23 mouse cellular contexts compared by ENCODE assay signal in genomic region chr8:120692934-120693333, GRCm38 (mm10). TPM values are rescaled to one million over a fixed set of nuclear protein-coding genes. Genes with fewer than 3 reads are reported as not detected.
DNase-seq lines count a peak whose midpoint lies in the region; ATAC-seq and TF ChIP-seq lines count a peak whose summit lies in the region.
"Had no signal": no experiment of that assay in that cellular context is flagged by ENCODE, and none has a peak within 500 bp of the region (broad histone marks: within the 10 kb centered on the region; RNA-seq: fewer than 3 reads in every experiment).

No protein-coding gene starts in this region.

- H3K4me1 ChIP-seq in liver, embryonic 12.5 days = peaks cover 24% of the 10 kb centered on the region
- H3K4me1 ChIP-seq in liver, postnatal 0 days (ENCODE audit: insufficient read depth) = peaks cover 4% of the 10 kb centered on the region; the same call in 1 of the 2 replicates
- H3K4me1 ChIP-seq in intestine, embryonic 15.5 days (replicated peaks) = peaks cover 43% of the 10 kb centered on the region
- peaks cover 11% of the 10 kb centered on the region; the same call in 1 of the 2 replicates for H3K4me1 ChIP-seq in intestine, postnatal 0 days (replicated peaks; ENCODE audit: control insufficient read depth, insufficient read depth, low read length)

- H3K4me3 ChIP-seq in liver, embryonic 12.5 days = no peak overlapping the region
- H3K4me3 ChIP-seq in liver, postnatal 0 days (ENCODE audit: low read depth, low read length) = no peak overlapping the region
- no peak overlapping the region for H3K4me3 ChIP-seq in intestine, embryonic 15.5 days (replicated peaks)
- H3K4me3 ChIP-seq in intestine, postnatal 0 days (ENCODE audit: low read depth, low read length) = no peak overlapping the region
- H3K4me3 ChIP-seq: embryonic facial prominence, embryonic 10.5 days; embryonic facial prominence, embryonic 12.5 days; forebrain, embryonic 13.5 days; forebrain, embryonic 15.5 days had no signal

- no peak for DNase-seq in liver, postnatal 0 days
- DNase-seq in left cerebral cortex, postnatal 25 days (ENCODE audit: low spot score in 2 of 2) = no peak
- DNase-seq: adrenal gland, adult 8-10 months; adrenal gland, postnatal 36 days; B cell, adult 2 months; cerebellum, adult 11-12 months; cerebellum, adult 2 months; cerebellum, adult 9-10 months; cerebellum, postnatal 10 days; cerebellum, postnatal 25 days had no signal

- no peak for TF ChIP-seq CTCF in liver, postnatal 0 days (IDR thresholded peaks at IDR 0.05; ENCODE audit: low read depth)
- peak; percentile 42 for TF ChIP-seq CTCF in intestine, postnatal 0 days (IDR thresholded peaks at IDR 0.05; ENCODE audit: low read depth)

- 68% methylated on average over 4 of the region's 4 CpGs for WGBS in liver, embryonic 12.5 days (ENCODE audit: insufficient replicate concordance)
- WGBS in liver, postnatal 0 days (ENCODE audit: insufficient replicate concordance) = 36% methylated on average over 4 of the region's 4 CpGs
- 47% methylated on average over 4 of the region's 4 CpGs for WGBS in intestine, embryonic 15.5 days
- 43% methylated on average over 4 of the region's 4 CpGs for WGBS in intestine, postnatal 0 days

- peaks cover 16% of the 10 kb centered on the region for H3K27me3 ChIP-seq in liver, embryonic 12.5 days (replicated peaks)
- no peaks in the 10 kb centered on the region for H3K27me3 ChIP-seq in liver, postnatal 0 days (ENCODE audit: insufficient read depth, low read length)
- no peaks in the 10 kb centered on the region; the same call in 1 of the 2 replicates for H3K27me3 ChIP-seq in intestine, embryonic 15.5 days (replicated peaks)
- no peaks in the 10 kb centered on the region for H3K27me3 ChIP-seq in intestine, postnatal 0 days (replicated peaks; ENCODE audit: control insufficient read depth, insufficient read depth, low read length)
- H3K27me3 ChIP-seq: embryonic facial prominence, embryonic 12.5 days; forebrain, embryonic 13.5 days; forebrain, embryonic 15.5 days had no signal

- H3K9ac ChIP-seq in liver, embryonic 12.5 days = no peak overlapping the region
- H3K9ac ChIP-seq in liver, postnatal 0 days (replicated peaks) = no peak overlapping the region
- no peak overlapping the region for H3K9ac ChIP-seq in intestine, embryonic 15.5 days
- no peak overlapping the region for H3K9ac ChIP-seq in intestine, postnatal 0 days (ENCODE audit: low read depth, low read length)
- H3K9ac ChIP-seq: embryonic facial prominence, embryonic 12.5 days; forebrain, embryonic 13.5 days; forebrain, embryonic 15.5 days had no signal

- H3K9me3 ChIP-seq in liver, embryonic 12.5 days (replicated peaks) = no peaks in the 10 kb centered on the region
- H3K9me3 ChIP-seq in liver, postnatal 0 days (ENCODE audit: low read length) = no peaks in the 10 kb centered on the region
- no peaks in the 10 kb centered on the region for H3K9me3 ChIP-seq in intestine, embryonic 15.5 days
- H3K9me3 ChIP-seq in intestine, postnatal 0 days (ENCODE audit: control insufficient read depth) = no peaks in the 10 kb centered on the region
- H3K9me3 ChIP-seq: embryonic facial prominence, embryonic 12.5 days; forebrain, embryonic 13.5 days; forebrain, embryonic 15.5 days had no signal

- no peak overlapping the region for H3K27ac ChIP-seq in liver, embryonic 12.5 days
- H3K27ac ChIP-seq in liver, postnatal 0 days (ENCODE audit: low read depth) = no peak overlapping the region
- peak overlapping the region; percentile 40; the same call in 1 of the 2 replicates for H3K27ac ChIP-seq in intestine, embryonic 15.5 days
- peak overlapping the region; percentile 29; the same call in 1 of the 2 replicates for H3K27ac ChIP-seq in intestine, postnatal 0 days (ENCODE audit: low read depth, low read length)
- H3K27ac ChIP-seq: embryonic facial prominence, embryonic 10.5 days; embryonic facial prominence, embryonic 12.5 days; forebrain, embryonic 13.5 days; forebrain, embryonic 15.5 days had no signal

- no peaks in the 10 kb centered on the region for H3K36me3 ChIP-seq in liver, embryonic 12.5 days
- H3K36me3 ChIP-seq in liver, postnatal 0 days (replicated peaks; ENCODE audit: insufficient read depth, low read length) = no peaks in the 10 kb centered on the region
- H3K36me3 ChIP-seq in intestine, embryonic 15.5 days = no peaks in the 10 kb centered on the region
- no peaks in the 10 kb centered on the region for H3K36me3 ChIP-seq in intestine, postnatal 0 days (ENCODE audit: control insufficient read depth, insufficient read depth)
- H3K36me3 ChIP-seq: embryonic facial prominence, embryonic 10.5 days; embryonic facial prominence, embryonic 12.5 days; forebrain, embryonic 15.5 days; G1E had no signal

- intact Hi-C loops in left cerebral cortex, postnatal 25 days (cut with DNase I) = no loop called here

- no peak overlapping the region for H3K4me2 ChIP-seq in liver, embryonic 12.5 days
- no peak overlapping the region for H3K4me2 ChIP-seq in liver, postnatal 0 days (ENCODE audit: low read depth, low read length)
- H3K4me2 ChIP-seq in intestine, embryonic 15.5 days (replicated peaks) = no peak overlapping the region
- no peak overlapping the region for H3K4me2 ChIP-seq in intestine, postnatal 0 days (replicated peaks; ENCODE audit: low read depth)
- H3K4me2 ChIP-seq: embryonic facial prominence, embryonic 12.5 days; forebrain, embryonic 13.5 days; forebrain, embryonic 15.5 days had no signal

- 0 out of 2 replicates have a peak, but pooled peaks have one; percentile 4 for ATAC-seq in liver, embryonic 12.5 days
- ATAC-seq in liver, postnatal 0 days = no peak
- peak; percentile 21; the same call in 1 of the 2 replicates for ATAC-seq in intestine, embryonic 15.5 days
- ATAC-seq in intestine, postnatal 0 days = no peak
- ATAC-seq: activated CD4-positive, CD25-positive, alpha-beta regulatory T cell, adult 4 months; CD4-positive, CD25-positive, alpha-beta regulatory T cell, adult 4 months; forebrain, embryonic 13.5 days; forebrain, embryonic 15.5 days; Patski had no signal

- no peak for TF ChIP-seq EP300 in liver, postnatal 0 days (IDR thresholded peaks at IDR 0.05; ENCODE audit: low read depth)

RNA-seq across cellular contexts. Expression of gene Emc8, which starts 24.6 kb away (rescaled TPM):
- polyA plus RNA-seq in liver, embryonic 12.5 days (2016; fragmentation: Nextera tagmentation; extraction: Ambion mirVana) = 171 and 180 TPM in 2 replicates
- polyA plus RNA-seq in liver, postnatal 0 days (2015; fragmentation: Nextera tagmentation; extraction: Ambion mirVana) = 81.1 and 83.9 TPM in 2 replicates
- 235 and 246 TPM in 2 replicates for polyA plus RNA-seq in intestine, embryonic 15.5 days (2015; fragmentation: Nextera tagmentation; extraction: Ambion mirVana)
- polyA plus RNA-seq in intestine, postnatal 0 days (2015; fragmentation: Nextera tagmentation; extraction: Ambion mirVana) = 127 and 135 TPM in 2 replicates
- 10 to 100 TPM; 65.2 to 67.0 TPM for total RNA-seq in left cerebral cortex, postnatal 25 days (2021)

RNA-seq across cellular contexts. Expression of gene Cox4i1, which starts 24.9 kb away (rescaled TPM):
- 769 and 831 TPM in 2 replicates for polyA plus RNA-seq in liver, embryonic 12.5 days (2016; fragmentation: Nextera tagmentation; extraction: Ambion mirVana)
- polyA plus RNA-seq in liver, postnatal 0 days (2015; fragmentation: Nextera tagmentation; extraction: Ambion mirVana) = 1,191 and 1,240 TPM in 2 replicates
- 1,472 and 1,529 TPM in 2 replicates for polyA plus RNA-seq in intestine, embryonic 15.5 days (2015; fragmentation: Nextera tagmentation; extraction: Ambion mirVana)
- polyA plus RNA-seq in intestine, postnatal 0 days (2015; fragmentation: Nextera tagmentation; extraction: Ambion mirVana) = 2,406 and 2,420 TPM in 2 replicates
- 1,000 to 10,000 TPM; 1,169 to 1,197 TPM for total RNA-seq in left cerebral cortex, postnatal 25 days (2021)

RNA-seq across cellular contexts. Expression of gene Gm27021, which starts 25.1 kb away (rescaled TPM):
- polyA plus RNA-seq in liver, embryonic 12.5 days (2016; fragmentation: Nextera tagmentation; extraction: Ambion mirVana) = 0.69 and 0.79 TPM in 2 replicates
- polyA plus RNA-seq in liver, postnatal 0 days (2015; fragmentation: Nextera tagmentation; extraction: Ambion mirVana) = 0.58 and 1.4 TPM in 2 replicates
- 2.0 and 2.2 TPM in 2 replicates for polyA plus RNA-seq in intestine, embryonic 15.5 days (2015; fragmentation: Nextera tagmentation; extraction: Ambion mirVana)
- 1.0 and 1.9 TPM in 2 replicates for polyA plus RNA-seq in intestine, postnatal 0 days (2015; fragmentation: Nextera tagmentation; extraction: Ambion mirVana)
- total RNA-seq in left cerebral cortex, postnatal 25 days (2021) = under 1 TPM in 1 of 2 experiments, not detected in 1; 0.62 TPM
- total RNA-seq: adrenal gland, adult 18-20 months; adrenal gland, postnatal 14 days; G1E had no signal
- polyA plus RNA-seq: activated CD4-positive, CD25-positive, alpha-beta regulatory T cell, adult 4 months; CD4-positive, CD25-positive, alpha-beta regulatory T cell, adult 4 months had no signal

RNA-seq across cellular contexts. Expression of gene Irf8, which starts 43.2 kb away (rescaled TPM):
- polyA plus RNA-seq in liver, embryonic 12.5 days (2016; fragmentation: Nextera tagmentation; extraction: Ambion mirVana) = 10.6 TPM in 2 replicates
- polyA plus RNA-seq in liver, postnatal 0 days (2015; fragmentation: Nextera tagmentation; extraction: Ambion mirVana) = 28.3 and 31.8 TPM in 2 replicates
- polyA plus RNA-seq in intestine, embryonic 15.5 days (2015; fragmentation: Nextera tagmentation; extraction: Ambion mirVana) = 41.9 and 46.6 TPM in 2 replicates
- polyA plus RNA-seq in intestine, postnatal 0 days (2015; fragmentation: Nextera tagmentation; extraction: Ambion mirVana) = 79.5 and 92.3 TPM in 2 replicates
- total RNA-seq in left cerebral cortex, postnatal 25 days (2021) = 1 to 10 TPM; 4.9 to 5.8 TPM

RNA-seq across cellular contexts. Expression of gene 1190005I06Rik, which starts 45.5 kb away (rescaled TPM):
- 0.83 and 1.3 TPM in 2 replicates for polyA plus RNA-seq in liver, embryonic 12.5 days (2016; fragmentation: Nextera tagmentation; extraction: Ambion mirVana)
- 4.8 and 5.0 TPM in 2 replicates for polyA plus RNA-seq in liver, postnatal 0 days (2015; fragmentation: Nextera tagmentation; extraction: Ambion mirVana)
- polyA plus RNA-seq in intestine, embryonic 15.5 days (2015; fragmentation: Nextera tagmentation; extraction: Ambion mirVana) = 1.3 and 2.5 TPM in 2 replicates
- polyA plus RNA-seq in intestine, postnatal 0 days (2015; fragmentation: Nextera tagmentation; extraction: Ambion mirVana) = 3.9 and 4.0 TPM in 2 replicates
- 1 to 10 TPM; 8.6 TPM for total RNA-seq in left cerebral cortex, postnatal 25 days (2021)
- polyA plus RNA-seq: activated CD4-positive, CD25-positive, alpha-beta regulatory T cell, adult 4 months had no signal

Comparison
In these comparisons a context has a peak if more than half of its experiments do, and no peak if none do; other contexts are left out.
1. ATAC-seq: peak in liver, embryonic 12.5 days (single experiment) and intestine, embryonic 15.5 days (single experiment); none in liver, postnatal 0 days (single experiment) and intestine, postnatal 0 days (single experiment).
2. H3K27ac ChIP-seq: peak in intestine, embryonic 15.5 days (single experiment) and intestine, postnatal 0 days (single experiment); none in liver, embryonic 12.5 days (single experiment) and liver, postnatal 0 days (single experiment).